Mouse (Mus musculus): ENCODE results near the gene Grasp.
A peak's percentile ranks its signal among the peaks of the same experiment; 100 is the strongest.

Gene Grasp

GRCm38 (mm10) chr15:101250220-101250800, 26.3 kb downstream of the Grasp start:
- no peak for DNase-seq

GRCm38 (mm10) chr15:101251930-101252329, 27.9 kb downstream of the Grasp start:
- no peak for DNase-seq

GRCm38 (mm10) chr15:101252614-101253013, 28.6 kb downstream of the Grasp start:
- no peak for DNase-seq

GRCm38 (mm10) chr15:101253563-101253885, 29.5 kb downstream of the Grasp start:
- DNase-seq = no peak

- DNase-seq = peak; percentile 87
Observed at GRCm38 (mm10) chr15:101253886-101254795, 30.2 kb downstream of the Grasp start, which contains the start of gene Nr4a1. Nr4a1 (plus strand) TSS chr15:101254269.

GRCm38 (mm10) chr15:101255842-101256462, 32.0 kb downstream of the Grasp start:
- DNase-seq = no peak

DNA sequence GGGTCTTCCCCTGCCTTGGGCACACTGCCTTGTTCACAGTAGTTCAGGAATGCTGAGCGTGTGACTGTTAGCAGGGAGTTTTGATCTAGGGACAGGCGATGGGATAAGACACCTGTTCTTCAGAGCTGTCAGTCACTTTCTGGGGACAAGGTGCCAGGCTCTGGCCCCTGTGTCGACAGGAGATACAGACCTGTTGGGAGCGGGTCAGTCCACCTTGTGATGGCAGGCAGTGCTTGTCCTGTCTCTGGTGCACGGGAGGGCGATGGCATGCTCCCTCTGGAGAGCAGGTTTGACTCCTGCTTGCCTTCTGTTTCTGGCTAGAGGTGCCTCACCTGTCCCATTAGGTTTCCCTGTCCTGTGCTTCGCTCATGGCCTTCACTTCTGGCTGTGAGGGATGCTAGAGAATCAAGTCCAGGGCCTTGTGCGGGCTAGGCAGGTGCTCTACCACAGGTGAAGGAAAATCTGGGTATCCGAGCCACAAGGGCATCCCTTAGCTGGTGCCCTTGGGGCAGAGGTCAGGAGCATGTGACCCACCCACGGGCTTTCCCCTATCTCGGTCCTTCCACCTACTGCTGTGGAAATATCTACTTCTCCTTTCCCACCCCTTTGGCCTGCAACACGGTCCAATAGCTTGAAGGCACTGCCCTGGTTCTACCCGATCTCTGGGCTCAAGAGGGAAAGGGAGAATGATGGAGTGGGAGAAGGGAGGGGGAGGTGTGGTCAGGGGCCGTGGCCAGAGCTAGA, 32.6 kb downstream of the Grasp start:
- DNase-seq = no peak

DNA sequence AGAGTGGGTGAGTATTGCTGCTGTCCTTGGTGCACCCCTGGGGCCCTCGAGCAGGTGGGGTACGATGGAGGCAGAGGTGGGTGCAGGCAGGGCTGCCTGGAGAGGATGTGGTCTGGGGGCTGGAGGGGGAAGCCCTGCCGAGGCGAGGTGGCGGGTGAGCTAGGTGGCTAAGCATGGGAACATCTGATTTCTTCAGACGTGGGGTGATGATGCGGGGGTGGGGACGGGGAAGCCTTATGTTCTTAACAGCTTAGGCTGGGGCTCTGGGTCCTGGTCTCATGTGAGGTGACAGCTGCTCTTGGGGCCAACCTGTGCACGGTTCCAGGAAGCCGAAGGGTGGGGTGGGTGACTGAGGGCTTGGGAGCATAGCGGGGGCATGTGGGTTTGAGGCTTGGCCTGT, 34.4 kb downstream of the Grasp start:
- DNase-seq = no peak

DNA sequence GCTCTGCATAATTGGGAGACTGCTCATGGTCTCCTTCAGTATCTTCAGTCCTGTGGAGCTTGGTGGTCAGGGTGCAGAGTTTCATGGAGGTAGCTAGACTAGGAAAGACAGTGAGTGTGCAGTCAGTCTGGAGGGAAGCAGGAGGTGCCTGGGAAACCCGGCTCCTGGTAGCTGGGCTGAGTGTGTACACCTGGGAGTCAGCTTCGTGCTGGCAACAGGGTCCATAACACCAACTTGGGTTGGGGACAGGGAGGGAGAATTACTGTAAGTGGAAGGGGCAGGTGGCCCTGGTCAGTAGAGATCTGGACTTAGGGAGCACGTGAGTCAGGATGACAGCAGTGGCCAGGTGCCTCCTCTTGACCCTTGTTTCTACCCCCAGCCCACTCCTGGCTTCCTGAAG, 35.9 kb downstream of the Grasp start:
- no peak for DNase-seq

DNA sequence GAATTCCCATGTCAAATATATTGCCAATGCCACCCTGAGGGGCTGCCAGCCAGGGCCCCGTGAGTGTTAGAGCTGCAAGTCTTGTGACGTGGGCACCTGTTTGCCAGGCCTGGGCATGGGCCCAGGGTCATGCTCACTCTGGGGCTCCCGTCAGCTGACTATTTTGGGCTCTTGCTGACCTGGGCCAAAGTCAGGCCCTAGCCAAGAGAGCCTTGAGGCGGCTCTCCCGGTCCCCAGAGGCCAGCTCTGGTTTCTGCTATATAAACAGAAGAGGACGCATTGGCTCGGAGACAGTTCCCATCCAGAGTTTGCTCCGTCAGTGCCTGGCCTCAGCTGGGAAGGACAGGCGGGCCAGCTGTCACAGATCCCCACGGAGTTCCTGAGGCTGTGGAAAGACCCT, 36.4 kb downstream of the Grasp start:
- no peak for DNase-seq

GRCm38 (mm10) chr15:101260874-101261622, 37.1 kb downstream of the Grasp start:
- DNase-seq = no peak

DNA sequence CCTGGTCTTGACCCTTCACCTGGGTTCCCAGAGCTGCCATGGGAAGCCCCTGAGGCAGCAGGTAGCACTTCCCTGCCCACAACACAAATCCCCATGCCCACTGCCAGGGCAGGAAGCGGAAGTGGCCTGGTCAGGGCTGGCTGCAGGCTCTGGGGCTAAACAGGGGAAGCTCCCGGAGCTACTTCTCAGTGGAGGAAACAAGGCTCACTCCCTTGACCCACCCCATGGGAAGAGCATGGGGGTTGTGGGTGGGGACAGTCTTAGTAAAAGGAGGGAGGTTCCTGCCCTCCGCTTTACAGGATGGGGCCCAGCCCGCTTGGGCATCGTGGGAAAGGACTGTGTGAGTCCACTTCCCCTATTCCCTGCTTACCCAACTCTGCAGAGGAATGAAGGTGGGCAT, 38.5 kb downstream of the Grasp start:
- no peak for DNase-seq

- DNase-seq = peak; percentile 93
Observed at GRCm38 (mm10) chr15:101266132-101266963, 42.4 kb downstream of the Grasp start.

- no peak for DNase-seq
Observed at GRCm38 (mm10) chr15:101267053-101268032, 43.4 kb downstream of the Grasp start.

DNA sequence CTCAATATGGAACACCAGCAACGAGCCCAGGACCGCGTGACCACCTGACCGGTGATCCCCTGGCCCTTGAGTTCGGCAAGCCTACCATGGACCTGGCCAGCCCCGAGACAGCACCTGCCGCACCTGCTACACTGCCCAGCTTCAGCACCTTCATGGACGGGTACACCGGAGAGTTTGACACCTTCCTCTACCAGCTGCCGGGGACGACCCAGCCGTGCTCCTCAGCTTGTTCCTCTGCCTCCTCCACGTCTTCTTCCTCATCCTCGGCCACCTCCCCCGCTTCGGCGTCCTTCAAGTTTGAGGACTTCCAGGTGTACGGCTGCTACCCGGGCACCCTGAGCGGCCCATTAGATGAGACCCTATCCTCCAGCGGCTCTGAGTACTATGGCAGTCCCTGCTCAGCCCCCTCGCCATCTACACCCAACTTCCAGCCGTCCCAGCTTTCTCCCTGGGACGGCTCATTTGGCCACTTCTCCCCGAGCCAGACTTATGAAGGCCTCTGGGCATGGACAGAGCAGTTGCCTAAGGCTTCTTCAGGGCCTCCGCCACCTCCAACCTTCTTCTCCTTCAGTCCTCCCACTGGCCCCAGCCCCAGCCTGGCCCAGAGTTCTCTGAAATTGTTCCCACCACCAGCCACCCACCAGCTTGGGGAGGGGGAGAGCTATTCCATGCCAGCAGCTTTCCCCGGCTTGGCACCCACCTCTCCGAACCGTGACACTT, 46.3 kb downstream of the Grasp start:
- no peak for DNase-seq

DNA sequence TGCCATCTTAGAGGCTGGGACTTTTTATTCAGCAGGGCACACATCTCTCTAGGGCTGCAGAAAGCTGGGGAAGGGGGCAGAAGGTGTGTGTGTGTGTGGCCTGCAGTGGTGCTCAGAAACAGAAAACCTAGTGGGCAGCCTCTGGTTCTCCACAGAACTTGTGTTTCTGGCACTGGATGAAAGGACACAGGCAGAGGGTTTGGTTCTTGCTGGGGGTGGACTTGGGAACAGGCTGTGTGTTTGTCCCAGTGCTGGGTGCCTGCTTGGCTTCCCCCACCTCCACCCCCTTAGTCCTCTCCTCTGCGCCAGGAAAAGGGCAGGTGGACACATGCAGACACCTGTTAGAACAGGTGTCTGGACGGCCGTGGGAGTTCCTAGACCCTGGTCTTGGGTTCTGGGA, 47.1 kb downstream of the Grasp start:
- DNase-seq = no peak

GRCm38 (mm10) chr15:101271513-101271912, 47.5 kb downstream of the Grasp start:
- no peak for DNase-seq

GRCm38 (mm10) chr15:101274380-101274779, 50.4 kb downstream of the Grasp start:
- DNase-seq = no peak

DNA sequence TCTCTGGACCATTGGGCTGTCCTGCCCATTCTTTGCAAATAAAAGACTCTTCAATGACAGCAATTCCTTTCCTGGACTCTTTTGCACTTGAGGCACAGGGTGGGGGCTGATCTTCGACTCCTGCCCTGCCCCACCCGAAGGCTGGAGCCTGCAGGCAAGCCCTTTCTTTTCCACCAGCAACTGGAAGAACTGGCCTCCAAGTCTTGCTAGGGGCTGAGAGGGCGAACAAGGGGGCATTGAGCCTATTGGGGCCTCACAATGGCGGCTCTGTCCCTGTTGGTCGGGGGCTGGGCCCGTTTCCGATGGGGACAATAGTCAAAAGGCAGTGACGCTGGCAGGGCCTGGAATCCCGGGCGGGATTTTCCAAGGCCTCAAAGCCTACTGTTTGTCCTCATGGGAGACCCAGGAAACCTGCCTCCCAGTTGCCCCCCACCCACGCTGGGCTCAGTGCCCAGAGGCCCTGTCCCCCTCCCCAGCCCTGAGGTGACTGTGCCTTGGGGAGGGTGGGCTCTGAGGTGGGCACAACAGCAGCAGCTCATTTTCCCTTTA, 53.4 kb downstream of the Grasp start:
- DNase-seq = no peak

Data from right cerebral cortex, postnatal 25 days (tissue).